Mouse (Mus musculus) thymus, adult 2 months (tissue): ENCODE results near the gene Wars2. TPM values are rescaled to one million over a fixed set of nuclear protein-coding genes. Genes with fewer than 3 reads are reported as not detected.

Experiments
- DNase-seq: peaks from one replicate; pipeline ENCODE4 v3.0.0; 2021
- H3K27ac ChIP-seq: fragments of 200-500 bp; 2 replicates; pipeline ENCODE4 v1.5.1; 2012; ENCODE audit warnings: low read length, control low read depth; ENCODE audit not compliant: control insufficient read depth, insufficient read depth
- H3K27me3 ChIP-seq: fragments of 200-500 bp; 2 replicates; pipeline ENCODE4 v1.6.1; 2012; ENCODE audit warnings: mild to moderate bottlenecking, low read length, moderate library complexity, mixed read lengths; ENCODE audit not compliant: control insufficient read depth, insufficient read depth
- H3K36me3 ChIP-seq: fragments of 200-500 bp; 2 replicates; pipeline ENCODE4 v1.6.1; 2012; ENCODE audit warnings: mild to moderate bottlenecking, low read length, moderate library complexity; ENCODE audit not compliant: control insufficient read depth, insufficient read depth
- H3K4me1 ChIP-seq: fragments of 200-500 bp; replicated peaks from 2 replicates; pipeline ENCODE4 v1.6.1; 2012; ENCODE audit warnings: low read length; ENCODE audit not compliant: control insufficient read depth, insufficient read depth
- H3K4me3 ChIP-seq: fragments of 200-500 bp; 2 replicates; pipeline ENCODE4 v1.5.1; 2012; ENCODE audit warnings: mild to moderate bottlenecking, low read length, control low read depth, moderate library complexity; ENCODE audit not compliant: control insufficient read depth, insufficient read depth
- CTCF ChIP-seq: fragments of 200-500 bp; IDR thresholded peaks from 2 replicates; pipeline ENCODE4 v1.5.1; 2012; ENCODE audit warnings: mild to moderate bottlenecking, control low read depth, low read length, moderate library complexity, borderline replicate concordance; ENCODE audit not compliant: control insufficient read depth, poor library complexity, insufficient read depth; ENCODE audit errors: extremely low read depth
- POLR2A ChIP-seq: fragments of 200-500 bp; IDR thresholded peaks from 2 replicates; pipeline ENCODE4 v1.6.1; 2012; ENCODE audit warnings: mild to moderate bottlenecking, low read length, control low read depth, moderate library complexity; ENCODE audit not compliant: control insufficient read depth, poor library complexity, insufficient read depth; ENCODE audit errors: extremely low read depth
- WGBS: fragments of 180-500 bp; shearing (Covaris S2); methylation state at CpG from one replicate; pipeline ENCODE4 v1.1.7; 2018; 5-methylcytosine and 5-hydroxymethylcytosine counted together
- polyA plus RNA-seq: library from polyadenylated mRNA; depleted of rRNA; stranded (reverse); fragments of >200 nt; gene quantifications from 2 replicates; pipeline ENCODE4 v1.2.3, GENCODE M21; 2012

The Wars2 gene
- polyA plus RNA-seq, 1 experiment, result 6.0 TPM

- Histone ChIP-seq H3K36me3 (no peaks in the 10 kb centered on the region), H3K27ac (no peak overlapping the region), H3K4me3 (no peak overlapping the region), H3K4me1 (no peaks in the 10 kb centered on the region), H3K27me3 (peaks cover 14% of the 10 kb centered on the region)
- TF ChIP-seq POLR2A, result no peak
- no peak for TF ChIP-seq CTCF
- DNase-seq, result no peak
- WGBS, result 8% methylated on average over 4 of the region's 4 CpGs
Observed at GRCm38 (mm10) chr3:99247586-99247985, 106.7 kb downstream of the Wars2 start.

- H3K27me3 ChIP-seq, result peaks cover 17% of the 10 kb centered on the region
- DNase-seq, result no peak
- no peaks in the 10 kb centered on the region; the same call in 1 of the 2 replicates for H3K4me1 ChIP-seq
- no peak overlapping the region for H3K27ac ChIP-seq
- TF ChIP-seq CTCF (no peak), POLR2A (no peak)
- H3K36me3 ChIP-seq, result no peaks in the 10 kb centered on the region
- H3K4me3 ChIP-seq, result no peak overlapping the region
- 7% methylated on average over 28 of the region's 28 CpGs for WGBS
Observed at GRCm38 (mm10) chr3:99247996-99248801, 107.3 kb downstream of the Wars2 start.

- H3K36me3 ChIP-seq, result no peaks in the 10 kb centered on the region
- no peak overlapping the region for H3K4me3 ChIP-seq
- DNase-seq, result no peak
- H3K27ac ChIP-seq, result no peak overlapping the region
- 6% methylated on average over 25 of the region's 25 CpGs for WGBS
- TF ChIP-seq POLR2A (no peak), CTCF (no peak)
- no peaks in the 10 kb centered on the region; the same call in none of the 2 replicates for H3K4me1 ChIP-seq
- H3K27me3 ChIP-seq, result peaks cover 21% of the 10 kb centered on the region
Observed at GRCm38 (mm10) chr3:99248831-99249550, 108.1 kb downstream of the Wars2 start.

- WGBS, result 13% methylated on average over 11 of the region's 11 CpGs
- H3K27me3 ChIP-seq, result peaks cover 23% of the 10 kb centered on the region
- no peak for TF ChIP-seq CTCF
- no peak for TF ChIP-seq POLR2A
- DNase-seq, result no peak
- no peaks in the 10 kb centered on the region; the same call in none of the 2 replicates for H3K4me1 ChIP-seq
- no peak overlapping the region for H3K4me3 ChIP-seq
- H3K36me3 ChIP-seq, result no peaks in the 10 kb centered on the region
- H3K27ac ChIP-seq, result no peak overlapping the region
Observed at GRCm38 (mm10) chr3:99249551-99249870, 108.6 kb downstream of the Wars2 start.

GRCm38 (mm10) chr3:99249906-99250305 lies 109.0 kb downstream of the Wars2 start:
- 2% methylated on average over 6 of the region's 6 CpGs for WGBS
- Histone ChIP-seq H3K4me3 (no peak overlapping the region), H3K27me3 (peaks cover 23% of the 10 kb centered on the region), H3K4me1 (no peaks in the 10 kb centered on the region; the same call in none of the 2 replicates), H3K27ac (no peak overlapping the region), H3K36me3 (no peaks in the 10 kb centered on the region)
- DNase-seq, result no peak
- TF ChIP-seq POLR2A, result no peak
- TF ChIP-seq CTCF, result no peak

- no peak overlapping the region for H3K4me3 ChIP-seq
- H3K36me3 ChIP-seq, result no peaks in the 10 kb centered on the region
- H3K27me3 ChIP-seq, result peaks cover 32% of the 10 kb centered on the region
- DNase-seq, result no peak
- 34% methylated on average over 6 of the region's 6 CpGs for WGBS
- no peak overlapping the region for H3K27ac ChIP-seq
- no peaks in the 10 kb centered on the region; the same call in none of the 2 replicates for H3K4me1 ChIP-seq
- no peak for TF ChIP-seq POLR2A
- no peak for TF ChIP-seq CTCF
Observed at GRCm38 (mm10) chr3:99251271-99252165, 110.7 kb downstream of the Wars2 start.
